Mouse (Mus musculus): ENCODE measurements around the gene P3h2.

Gene P3h2

DNA sequence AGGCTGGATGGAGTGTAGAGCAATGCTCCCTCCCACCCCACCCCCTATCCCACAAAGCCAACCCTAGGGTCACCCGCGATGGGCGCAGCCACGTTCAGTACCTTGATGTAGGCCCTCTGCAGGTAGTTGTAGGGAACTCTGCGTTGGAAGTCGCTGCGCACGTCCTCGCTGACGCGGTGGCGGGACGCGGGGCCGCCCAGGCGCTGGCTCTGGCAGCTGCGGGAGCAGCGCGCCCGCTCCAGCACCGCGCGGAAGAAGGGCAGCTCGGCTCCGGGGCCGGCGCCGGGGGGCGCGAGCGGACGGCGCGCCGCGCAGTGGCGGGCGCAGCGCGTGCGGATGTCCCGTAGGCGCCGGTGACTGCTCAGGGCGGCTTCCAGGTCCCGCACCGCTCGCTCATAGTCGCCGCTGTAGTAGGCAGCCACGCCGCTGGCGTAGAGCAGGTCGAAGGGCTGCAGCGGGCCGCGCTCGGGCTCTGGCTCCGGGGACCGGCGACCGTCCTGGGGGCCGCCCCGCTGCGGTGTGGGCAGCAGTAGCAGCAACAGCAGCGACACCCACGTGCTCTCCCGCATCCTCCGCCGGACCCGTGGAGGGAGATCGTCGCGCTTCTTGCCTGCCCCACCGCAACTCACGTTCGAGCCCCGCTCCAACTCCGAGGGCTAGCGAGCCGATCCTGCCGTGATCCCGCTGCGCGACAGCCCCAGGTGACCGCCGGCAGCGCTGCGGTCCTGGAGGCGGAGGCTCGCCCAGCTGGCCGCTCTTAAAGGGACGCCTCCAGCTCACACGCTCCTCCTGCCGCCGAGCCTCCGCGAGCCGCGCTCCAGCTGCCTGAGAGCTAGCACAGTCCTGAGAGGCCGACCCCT, at the start of gene P3h2:
P3h2 (minus strand) TSS at position 670 of the 860 bp plus-strand sequence.
- TF ChIP-seq GATA4 (IDR thresholded peaks at IDR 0.05; ENCODE audit: insufficient replicate concordance, low read length) = no peak

GRCm38 (mm10) chr16:26152258-26152657, 46.7 kb upstream of the P3h2 start:
- no peak for TF ChIP-seq GATA4 (IDR thresholded peaks at IDR 0.05; ENCODE audit: insufficient replicate concordance, low read length)

GRCm38 (mm10) chr16:26150943-26151342, 45.4 kb upstream of the P3h2 start:
- no peak for TF ChIP-seq GATA4 (IDR thresholded peaks at IDR 0.05; ENCODE audit: insufficient replicate concordance, low read length)

DNA sequence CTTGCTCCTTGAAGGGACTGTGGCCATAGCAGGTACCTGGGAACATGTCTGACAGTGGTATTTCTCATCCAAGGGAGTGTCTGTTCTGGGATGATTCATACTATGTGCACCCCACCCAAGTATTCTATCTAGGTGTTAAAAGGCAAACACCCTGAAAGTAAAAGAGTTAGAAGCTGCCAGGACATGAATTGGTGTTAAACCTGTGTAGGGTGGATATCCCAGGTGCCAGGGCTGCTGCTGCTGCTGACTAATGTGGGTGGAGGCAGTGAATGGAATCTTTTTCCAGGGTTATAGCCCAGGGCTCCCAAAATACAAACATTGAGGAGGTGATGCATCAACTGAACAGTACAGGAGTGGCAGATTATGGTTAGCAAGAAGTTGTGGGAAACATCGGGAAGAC, 41.3 kb upstream of the P3h2 start:
- TF ChIP-seq GATA4 (IDR thresholded peaks at IDR 0.05; ENCODE audit: insufficient replicate concordance, low read length) = no peak

GRCm38 (mm10) chr16:26131126-26131525, 25.5 kb upstream of the P3h2 start:
- no peak for TF ChIP-seq GATA4 (IDR thresholded peaks at IDR 0.05; ENCODE audit: insufficient replicate concordance, low read length)

GRCm38 (mm10) chr16:26106618-26107017, 1.0 kb upstream of the P3h2 start:
- TF ChIP-seq GATA4 (IDR thresholded peaks at IDR 0.05; ENCODE audit: insufficient replicate concordance, low read length) = no peak

DNA sequence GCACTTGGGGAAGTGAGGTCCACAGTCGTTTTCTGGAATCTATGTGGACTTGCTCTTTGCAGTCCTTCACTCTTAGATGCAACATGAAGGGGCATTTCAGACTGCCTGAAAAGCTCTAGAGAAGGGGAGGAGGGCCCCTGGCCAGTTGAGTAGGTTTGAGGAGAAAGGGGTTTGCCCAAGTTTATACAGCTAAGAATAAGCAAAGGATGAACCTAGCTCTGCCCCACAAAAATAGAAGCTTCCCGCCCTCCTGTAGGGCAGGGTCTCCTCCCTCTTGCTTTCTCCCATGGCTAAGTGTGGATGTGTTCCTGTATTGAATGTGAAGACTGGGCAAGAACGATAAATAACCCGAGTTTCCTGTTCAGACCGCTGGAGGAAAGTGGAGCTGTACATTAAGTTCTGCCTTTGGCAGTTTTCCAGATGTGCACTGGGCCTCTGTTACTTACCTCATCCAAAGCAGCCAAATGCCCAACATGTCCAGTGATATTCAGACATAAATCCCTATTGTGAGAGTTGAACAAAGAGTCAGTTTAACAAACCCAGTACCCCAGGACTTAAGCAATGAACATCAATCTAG, 545 bp upstream of the P3h2 start:
- no peak for TF ChIP-seq GATA4 (IDR thresholded peaks at IDR 0.05; ENCODE audit: insufficient replicate concordance, low read length)

DNA sequence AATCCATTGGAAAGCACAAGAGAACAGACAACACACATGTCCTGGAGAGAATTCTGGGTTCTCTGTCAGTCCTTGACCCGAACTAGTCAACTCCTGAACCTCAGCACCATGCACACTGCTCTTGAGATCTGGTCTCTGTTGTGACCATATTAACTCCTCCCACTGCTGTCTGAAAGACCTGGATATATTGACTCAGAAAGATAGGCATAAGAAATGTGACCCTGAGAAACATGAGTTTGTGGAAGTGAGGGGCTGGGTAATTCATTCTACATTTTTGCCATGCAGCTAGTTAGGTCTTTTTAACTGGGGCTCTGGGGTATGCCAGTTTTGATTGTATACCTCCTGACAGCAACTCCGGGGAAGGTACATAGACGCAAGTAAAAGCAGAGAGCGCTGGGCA, 1.3 kb downstream of the P3h2 start:
- TF ChIP-seq GATA4 (IDR thresholded peaks at IDR 0.05; ENCODE audit: insufficient replicate concordance, low read length) = no peak

- TF ChIP-seq GATA4 (IDR thresholded peaks at IDR 0.05; ENCODE audit: insufficient replicate concordance, low read length) = no peak
Measured at GRCm38 (mm10) chr16:26102856-26103255, 2.7 kb downstream of the P3h2 start.

GRCm38 (mm10) chr16:26100167-26100566, 5.4 kb downstream of the P3h2 start:
- TF ChIP-seq GATA4 (IDR thresholded peaks at IDR 0.05; ENCODE audit: insufficient replicate concordance, low read length) = no peak

DNA sequence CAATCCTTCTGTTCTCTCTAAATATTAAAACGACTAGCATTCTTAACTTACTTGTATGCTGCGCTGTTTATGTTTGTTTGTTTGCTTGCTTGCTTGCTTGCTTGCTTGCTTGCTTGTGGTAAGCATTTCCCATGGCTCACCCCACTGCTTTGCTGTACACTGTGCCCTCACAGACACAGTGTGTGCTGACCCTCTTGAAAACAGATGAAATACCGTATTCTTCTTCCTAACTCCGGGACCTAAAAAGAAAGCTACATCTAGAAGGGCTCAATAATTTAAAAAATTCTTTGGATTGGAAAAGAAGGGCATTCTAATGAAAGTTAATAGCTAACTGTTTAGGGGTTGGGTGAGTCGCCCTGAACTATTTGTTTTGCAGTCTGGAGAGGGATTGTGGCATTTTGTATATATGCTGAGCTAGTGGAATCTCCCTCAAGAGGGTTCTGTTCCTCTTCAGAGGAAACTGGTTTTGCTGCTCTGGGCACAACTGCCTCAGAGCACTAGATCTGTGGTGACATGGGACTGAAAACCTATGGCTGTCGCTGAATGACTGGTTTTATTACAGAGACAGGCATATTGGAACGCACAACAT, 9.8 kb downstream of the P3h2 start:
- no peak for TF ChIP-seq GATA4 (IDR thresholded peaks at IDR 0.05; ENCODE audit: insufficient replicate concordance, low read length)

DNA sequence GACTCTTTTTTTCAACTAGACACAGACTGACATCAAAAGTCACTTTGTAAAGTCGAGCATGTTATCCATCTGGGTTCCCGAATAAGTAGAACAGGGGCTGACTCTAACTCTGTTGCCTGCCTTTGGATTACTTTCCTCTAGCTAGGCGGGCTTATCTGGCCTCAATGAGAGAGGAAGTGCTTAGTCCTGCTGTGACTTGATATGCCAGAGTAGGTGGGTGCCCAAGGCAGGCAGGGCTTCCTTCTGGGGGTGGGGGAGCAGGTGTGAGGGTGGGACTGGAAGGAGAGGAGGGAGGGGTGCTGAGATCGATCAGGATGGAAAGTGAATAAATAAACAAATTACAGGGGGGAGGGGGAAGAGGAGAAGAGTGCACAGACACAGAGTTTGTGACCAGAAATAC, 11.7 kb downstream of the P3h2 start:
- no peak for TF ChIP-seq GATA4 (IDR thresholded peaks at IDR 0.05; ENCODE audit: insufficient replicate concordance, low read length)

DNA sequence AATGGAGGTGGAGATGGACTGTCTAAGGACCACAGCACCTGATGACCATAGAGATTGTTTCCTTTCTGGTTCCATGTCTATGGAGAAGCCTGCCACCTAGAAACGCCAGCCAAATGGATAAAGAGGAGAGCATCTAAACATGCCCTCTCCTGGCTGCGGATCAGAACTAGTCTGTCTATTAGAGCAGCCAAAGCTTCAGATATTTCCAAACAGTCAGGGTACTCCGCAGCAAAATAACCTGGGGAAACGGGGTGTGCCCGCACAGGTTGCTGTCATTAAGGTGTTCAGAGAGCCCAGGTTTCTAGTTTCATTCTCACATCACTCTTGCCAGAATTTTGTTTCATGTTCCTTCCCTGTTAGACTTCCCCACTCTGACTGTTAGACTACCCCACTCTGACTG, 16.6 kb downstream of the P3h2 start:
- TF ChIP-seq GATA4 (IDR thresholded peaks at IDR 0.05; ENCODE audit: insufficient replicate concordance, low read length) = no peak

- TF ChIP-seq GATA4 (IDR thresholded peaks at IDR 0.05; ENCODE audit: insufficient replicate concordance, low read length) = no peak
Measured at GRCm38 (mm10) chr16:26088240-26088639, 17.3 kb downstream of the P3h2 start.

DNA sequence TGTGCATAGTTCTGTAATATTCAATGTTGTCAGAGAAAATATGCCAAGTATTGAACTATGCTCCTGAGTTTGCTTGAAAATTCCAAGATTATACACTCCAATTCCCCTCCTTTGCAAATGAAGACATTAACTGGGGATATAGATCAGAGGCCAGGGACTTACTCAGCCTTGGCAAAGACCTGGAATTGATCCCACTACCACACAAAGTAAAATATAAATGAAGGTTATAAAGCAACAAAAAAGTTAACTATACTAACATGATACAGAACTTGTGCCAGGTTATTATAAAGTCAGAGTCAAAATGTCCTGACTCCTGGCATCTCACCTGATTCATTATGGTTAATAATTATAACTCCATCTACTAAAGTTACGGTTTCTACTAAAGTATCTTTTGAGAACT, 18.6 kb downstream of the P3h2 start:
- TF ChIP-seq GATA4 (IDR thresholded peaks at IDR 0.05; ENCODE audit: insufficient replicate concordance, low read length) = no peak

DNA sequence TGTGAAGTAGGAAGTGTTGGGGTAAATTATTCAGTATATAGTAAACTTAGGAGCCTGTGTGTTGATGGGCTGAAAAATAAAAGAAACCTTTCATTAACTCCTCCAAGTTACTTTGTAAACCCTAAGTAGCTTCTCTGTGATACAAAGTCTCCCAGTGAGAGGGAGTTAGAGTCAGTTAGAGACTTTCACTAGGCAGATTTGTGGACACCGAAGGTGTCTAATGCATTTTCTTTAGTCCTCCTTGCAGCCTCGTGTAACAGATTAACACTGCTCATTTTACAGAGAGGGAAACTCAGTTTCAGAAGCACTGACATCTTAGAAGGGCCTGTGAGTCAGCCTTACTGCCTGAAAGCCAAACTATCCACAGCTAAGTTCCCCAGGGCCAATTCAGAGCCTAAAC, 20.4 kb downstream of the P3h2 start:
- no peak for TF ChIP-seq GATA4 (IDR thresholded peaks at IDR 0.05; ENCODE audit: insufficient replicate concordance, low read length)
